Mouse (Mus musculus): Measurements from ENCODE around the gene 4933424G06Rik.

Gene 4933424G06Rik

GRCm38 (mm10) chr1:36709854-36710280 is at the start of gene 4933424G06Rik:
Gene 4933424G06Rik (plus strand): TSS chr1:36710149.
- WGBS = under 1% methylated on average over 29 of the region's 29 CpGs

- 61% methylated on average over 4 of the region's 4 CpGs for WGBS
Observed at GRCm38 (mm10) chr1:36664457-36664856, 45.5 kb upstream of the 4933424G06Rik start.

GRCm38 (mm10) chr1:36665165-36665723 is 44.7 kb upstream of the 4933424G06Rik start:
- WGBS = 93% methylated on average over 11 of the region's 11 CpGs

- 85% methylated on average over 4 of the region's 4 CpGs for WGBS
Observed at GRCm38 (mm10) chr1:36665934-36666333, 44.0 kb upstream of the 4933424G06Rik start.

GRCm38 (mm10) chr1:36668007-36668406 is 41.9 kb upstream of the 4933424G06Rik start:
- WGBS = 84% methylated on average over 4 of the region's 4 CpGs

GRCm38 (mm10) chr1:36670256-36670655 is 39.7 kb upstream of the 4933424G06Rik start:
- 78% methylated on average over 4 of the region's 4 CpGs for WGBS

- 94% methylated on average over 10 of the region's 10 CpGs for WGBS
Observed at GRCm38 (mm10) chr1:36671260-36671659, 38.7 kb upstream of the 4933424G06Rik start.

- 42% methylated on average over 16 of the region's 16 CpGs for WGBS
Observed at GRCm38 (mm10) chr1:36672648-36673350, 37.1 kb upstream of the 4933424G06Rik start.

GRCm38 (mm10) chr1:36674936-36675335 is 35.0 kb upstream of the 4933424G06Rik start:
- WGBS = 66% methylated on average over 3 of the region's 3 CpGs

GRCm38 (mm10) chr1:36680893-36681292 is 29.1 kb upstream of the 4933424G06Rik start:
- WGBS = 72% methylated on average over 7 of the region's 7 CpGs

- 94% methylated on average over 39 of the region's 39 CpGs for WGBS
Observed at GRCm38 (mm10) chr1:36682620-36683355, 27.2 kb upstream of the 4933424G06Rik start, which contains the start of gene Fam178b. Gene Fam178b (minus strand): TSS chr1:36683183.

GRCm38 (mm10) chr1:36683810-36684467 is 26.0 kb upstream of the 4933424G06Rik start:
- 5% methylated on average over 13 of the region's 13 CpGs for WGBS

GRCm38 (mm10) chr1:36690671-36691235 is 19.2 kb upstream of the 4933424G06Rik start:
- 56% methylated on average over 11 of the region's 11 CpGs for WGBS

- under 1% methylated on average over 68 of the region's 68 CpGs for WGBS
Observed at GRCm38 (mm10) chr1:36691271-36692155, 18.4 kb upstream of the 4933424G06Rik start, which contains the start of gene Cox5b. Gene Cox5b (plus strand): TSS chr1:36691449.

- 86% methylated on average over 6 of the region's 6 CpGs for WGBS
Observed at GRCm38 (mm10) chr1:36694871-36695270, 15.1 kb upstream of the 4933424G06Rik start.

- WGBS = 63% methylated on average over 6 of the region's 6 CpGs
Observed at GRCm38 (mm10) chr1:36696411-36696810, 13.5 kb upstream of the 4933424G06Rik start.

GRCm38 (mm10) chr1:36697030-36697429 is 12.9 kb upstream of the 4933424G06Rik start:
- 55% methylated on average over 5 of the region's 5 CpGs for WGBS

- 45% methylated on average over 2 of the region's 2 CpGs for WGBS
Observed at GRCm38 (mm10) chr1:36707166-36707565, 2.8 kb upstream of the 4933424G06Rik start.

GRCm38 (mm10) chr1:36707797-36708196 is 2.2 kb upstream of the 4933424G06Rik start:
- 58% methylated on average over 3 of the region's 3 CpGs for WGBS

- WGBS = 63% methylated on average over 1 of the region's 1 CpGs
Observed at GRCm38 (mm10) chr1:36708626-36709025, 1.3 kb upstream of the 4933424G06Rik start.
